Mouse (Mus musculus) liver, postnatal 0 days (tissue): ENCODE results near the gene Tenm1.

Source experiments
- CTCF ChIP-seq: sonication (generic); IDR thresholded peaks from 2 replicates; pipeline ENCODE4 v1.5.1; 2016; ENCODE audit warnings: antibody characterized with exemption, low read depth
- EP300 ChIP-seq: IDR thresholded peaks from 2 replicates; pipeline ENCODE4 v1.6.1; 2016; ENCODE audit warnings: antibody characterized with exemption, low read depth, mild to moderate bottlenecking

DNA sequence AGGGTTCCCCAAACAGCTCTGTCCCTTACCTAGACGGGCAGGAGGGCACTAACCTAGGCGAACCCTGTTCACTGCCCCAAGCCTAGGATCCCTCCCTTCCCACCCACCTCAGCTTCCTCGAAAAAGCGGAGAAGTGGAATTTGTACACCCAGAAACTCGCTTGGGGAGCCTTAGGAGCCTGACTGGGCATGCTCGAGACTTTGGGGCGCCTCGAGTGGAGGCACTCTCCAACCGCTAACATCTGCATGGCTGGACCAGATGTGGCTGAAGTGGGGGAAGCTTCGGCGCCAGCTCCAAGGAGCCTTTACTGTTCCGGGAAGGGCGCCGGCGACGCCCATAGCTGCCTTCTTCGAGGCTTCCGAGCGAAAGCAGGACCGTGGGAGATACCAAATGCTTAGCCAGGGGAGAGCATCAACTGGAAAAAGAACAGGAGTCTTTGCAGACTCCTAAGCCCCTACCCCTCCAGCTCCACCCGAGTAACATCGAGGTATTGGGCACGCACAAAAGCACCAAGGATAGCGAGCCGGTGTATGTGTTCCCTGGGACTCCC lies 1.1 kb upstream of the Tenm1 start:
- TF ChIP-seq CTCF (no peak), EP300 (no peak)
